Mouse (Mus musculus): Measurements from ENCODE around the gene Rarres2.

DNA sequence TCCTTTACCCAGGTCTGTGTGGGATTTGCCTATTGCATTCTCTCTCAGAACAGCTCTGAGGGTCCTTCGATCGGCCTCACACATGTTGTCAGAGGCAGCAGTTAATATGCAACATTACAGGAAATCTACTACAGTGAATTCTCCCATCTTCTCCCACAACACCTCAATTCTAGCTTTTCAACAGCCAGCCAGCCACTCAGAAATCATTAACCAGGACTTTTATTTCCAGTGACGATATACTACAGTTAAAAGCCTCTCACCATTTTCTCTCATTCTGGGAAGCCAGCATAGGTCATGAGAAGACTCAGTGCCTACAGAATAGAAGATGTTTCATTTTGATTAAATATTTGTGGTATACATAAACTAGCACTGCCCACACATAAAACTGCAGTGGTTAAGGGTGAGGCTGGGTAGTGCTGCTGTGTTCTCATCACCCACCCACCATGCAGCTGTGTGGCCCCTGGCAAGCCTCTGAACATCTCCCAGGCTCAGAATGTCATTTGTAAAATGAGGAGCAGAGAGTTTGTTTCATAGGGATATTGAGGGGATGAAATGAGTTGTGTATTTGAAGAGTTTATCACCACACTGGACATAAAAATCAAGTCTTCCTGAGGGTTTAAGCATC is 18.7 kb upstream of the Rarres2 start:
- TF ChIP-seq POLR2A (IDR thresholded peaks at IDR 0.05; ENCODE audit: borderline replicate concordance, extremely low read depth, low read depth, low read length) (no peak), CTCF (IDR thresholded peaks at IDR 0.05; ENCODE audit: insufficient read depth, low read length) (no peak)
